Mouse (Mus musculus): ENCODE measurements at regions not wholly inside any gene's neighbourhood (a gene's known extent, or its start where the extent isn't known, plus 50 kb on each side); places are given as distances from the start of the nearest gene placed in this dataset.

GRCm38 (mm10) chr12:35755159-35755558 lies 170.3 kb upstream of the Agr3 start:
- Histone ChIP-seq H3K4me3 (ENCODE audit: low read depth, low read length) (no peak overlapping the region), H3K4me2 (no peak overlapping the region), H3K9ac (no peak overlapping the region), H3K9me3 (ENCODE audit: low read depth, low read length) (no peaks in the 10 kb centered on the region), H3K4me1 (ENCODE audit: insufficient read depth) (no peaks in the 10 kb centered on the region), H3K36me3 (ENCODE audit: insufficient read depth) (no peaks in the 10 kb centered on the region), H3K27ac (ENCODE audit: low read depth) (no peak overlapping the region), H3K27me3 (ENCODE audit: insufficient read depth, low read length) (no peaks in the 10 kb centered on the region)
- 84% methylated on average over 4 of the region's 4 CpGs for WGBS
- TF ChIP-seq CTCF (IDR thresholded peaks at IDR 0.05; ENCODE audit: low read depth): no peak
- DNase-seq (no peak), ATAC-seq (ENCODE audit: insufficient read depth) (no peak)

- 74% methylated on average over 3 of the region's 3 CpGs for WGBS
These were observed 177.4 kb upstream of the Agr3 start for GRCm38 (mm10) chr12:35747997-35748396.

GRCm38 (mm10) chr12:35746691-35747299 lies 178.6 kb upstream of the Agr3 start:
- ATAC-seq (ENCODE audit: insufficient read depth): no peak
- WGBS: 40% methylated on average over 3 of the region's 3 CpGs
- no peaks in the 10 kb centered on the region for H3K4me1 ChIP-seq (ENCODE audit: insufficient read depth)

More at GRCm38 (mm10) chr12:35747997-35748396, 177.4 kb upstream of the Agr3 start:
- H3K9me3 ChIP-seq (ENCODE audit: low read depth, low read length): no peaks in the 10 kb centered on the region
- H3K27me3 ChIP-seq (ENCODE audit: insufficient read depth, low read length): no peaks in the 10 kb centered on the region
- H3K4me3 ChIP-seq (ENCODE audit: low read depth, low read length): no peak overlapping the region
- ATAC-seq (ENCODE audit: insufficient read depth) (no peak), DNase-seq (no peak)
- no peaks in the 10 kb centered on the region for H3K4me1 ChIP-seq (ENCODE audit: insufficient read depth)
- H3K4me2 ChIP-seq: no peak overlapping the region
- H3K36me3 ChIP-seq (ENCODE audit: insufficient read depth): no peaks in the 10 kb centered on the region
- TF ChIP-seq CTCF (IDR thresholded peaks at IDR 0.05; ENCODE audit: low read depth): no peak
- H3K27ac ChIP-seq (ENCODE audit: low read depth): no peak overlapping the region
- no peak overlapping the region for H3K9ac ChIP-seq

GRCm38 (mm10) chr12:35742729-35743128 lies 182.7 kb upstream of the Agr3 start:
- H3K36me3 ChIP-seq (ENCODE audit: insufficient read depth): no peaks in the 10 kb centered on the region
- H3K27ac ChIP-seq (ENCODE audit: low read depth): no peak overlapping the region
- no peak for TF ChIP-seq CTCF (IDR thresholded peaks at IDR 0.05; ENCODE audit: low read depth)
- no peaks in the 10 kb centered on the region for H3K4me1 ChIP-seq (ENCODE audit: insufficient read depth)
- DNase-seq (no peak), ATAC-seq (ENCODE audit: insufficient read depth) (no peak)
- no peak overlapping the region for H3K4me2 ChIP-seq
- no peak overlapping the region for H3K9ac ChIP-seq
- no peaks in the 10 kb centered on the region for H3K9me3 ChIP-seq (ENCODE audit: low read depth, low read length)
- no peak overlapping the region for H3K4me3 ChIP-seq (ENCODE audit: low read depth, low read length)
- WGBS: 34% methylated on average over 1 of the region's 1 CpGs
- no peaks in the 10 kb centered on the region for H3K27me3 ChIP-seq (ENCODE audit: insufficient read depth, low read length)

More at GRCm38 (mm10) chr12:35746691-35747299, 178.6 kb upstream of the Agr3 start:
- H3K27ac ChIP-seq (ENCODE audit: low read depth): no peak overlapping the region
- H3K9me3 ChIP-seq (ENCODE audit: low read depth, low read length): no peaks in the 10 kb centered on the region
- H3K4me3 ChIP-seq (ENCODE audit: low read depth, low read length): no peak overlapping the region
- H3K9ac ChIP-seq: no peak overlapping the region
- H3K36me3 ChIP-seq (ENCODE audit: insufficient read depth): no peaks in the 10 kb centered on the region
- H3K4me2 ChIP-seq: no peak overlapping the region
- peak; percentile 30 for DNase-seq
- TF ChIP-seq CTCF (IDR thresholded peaks at IDR 0.05; ENCODE audit: low read depth): no peak
- H3K27me3 ChIP-seq (ENCODE audit: insufficient read depth, low read length): no peaks in the 10 kb centered on the region

GRCm38 (mm10) chr12:35736427-35736826 lies 189.0 kb upstream of the Agr3 start:
- no peaks in the 10 kb centered on the region for H3K9me3 ChIP-seq (ENCODE audit: low read depth, low read length)
- WGBS: 28% methylated on average over 2 of the region's 2 CpGs
- H3K27ac ChIP-seq (ENCODE audit: low read depth): no peak overlapping the region
- peak; percentile 66 for DNase-seq
- no peaks in the 10 kb centered on the region for H3K27me3 ChIP-seq (ENCODE audit: insufficient read depth, low read length)
- no peak overlapping the region for H3K9ac ChIP-seq
- H3K4me1 ChIP-seq (ENCODE audit: insufficient read depth): no peaks in the 10 kb centered on the region
- H3K4me2 ChIP-seq: no peak overlapping the region
- no peak overlapping the region for H3K4me3 ChIP-seq (ENCODE audit: low read depth, low read length)
- no peaks in the 10 kb centered on the region for H3K36me3 ChIP-seq (ENCODE audit: insufficient read depth)
- ATAC-seq (ENCODE audit: insufficient read depth): no peak
- no peak for TF ChIP-seq CTCF (IDR thresholded peaks at IDR 0.05; ENCODE audit: low read depth)

GRCm38 (mm10) chr12:35735002-35735401 lies 190.4 kb upstream of the Agr3 start:
- no peaks in the 10 kb centered on the region for H3K27me3 ChIP-seq (ENCODE audit: insufficient read depth, low read length)
- no peak for ATAC-seq (ENCODE audit: insufficient read depth)
- WGBS: 59% methylated on average over 2 of the region's 2 CpGs

GRCm38 (mm10) chr12:35734371-35734770 lies 191.0 kb upstream of the Agr3 start:
- WGBS: 97% methylated on average over 1 of the region's 1 CpGs

More at GRCm38 (mm10) chr12:35735002-35735401, 190.4 kb upstream of the Agr3 start:
- Histone ChIP-seq H3K27ac (ENCODE audit: low read depth) (no peak overlapping the region), H3K9me3 (ENCODE audit: low read depth, low read length) (no peaks in the 10 kb centered on the region), H3K9ac (no peak overlapping the region), H3K4me2 (no peak overlapping the region), H3K4me3 (ENCODE audit: low read depth, low read length) (no peak overlapping the region), H3K4me1 (ENCODE audit: insufficient read depth) (no peaks in the 10 kb centered on the region), H3K36me3 (ENCODE audit: insufficient read depth) (no peaks in the 10 kb centered on the region)
- DNase-seq: no peak
- TF ChIP-seq CTCF (IDR thresholded peaks at IDR 0.05; ENCODE audit: low read depth): no peak

More at GRCm38 (mm10) chr12:35734371-35734770, 191.0 kb upstream of the Agr3 start:
- Histone ChIP-seq H3K9ac (no peak overlapping the region), H3K4me3 (ENCODE audit: low read depth, low read length) (no peak overlapping the region), H3K27me3 (ENCODE audit: insufficient read depth, low read length) (no peaks in the 10 kb centered on the region), H3K27ac (ENCODE audit: low read depth) (no peak overlapping the region), H3K4me2 (no peak overlapping the region), H3K36me3 (ENCODE audit: insufficient read depth) (no peaks in the 10 kb centered on the region), H3K4me1 (ENCODE audit: insufficient read depth) (no peaks in the 10 kb centered on the region), H3K9me3 (ENCODE audit: low read depth, low read length) (no peaks in the 10 kb centered on the region)
- ATAC-seq (ENCODE audit: insufficient read depth): no peak
- no peak for DNase-seq
- TF ChIP-seq CTCF (IDR thresholded peaks at IDR 0.05; ENCODE audit: low read depth): no peak

Data from lung, embryonic 14.5 days (tissue).